Mouse (Mus musculus) neural tube, embryonic 14.5 days (tissue): ENCODE results near the gene Chd3. TPM values are rescaled to one million over a fixed set of nuclear protein-coding genes. Genes with fewer than 3 reads are reported as not detected.
"Not testable (repeated sequence)": the region's sequence is repeated elsewhere in the genome, so short reads cannot be mapped to it uniquely, and the experiment has no call there.

Source experiments
- ATAC-seq: fragments of 200-750 bp; cut with Nextera tagmentation; 2 replicates; pipeline ENCODE4 v1.8.0; 2017; ENCODE audit warnings: low read depth, mild to moderate bottlenecking, moderate TSS enrichment, moderate library complexity
- H3K27ac ChIP-seq: fragments of 300-500 bp; sonication (generic); 2 replicates; pipeline ENCODE4 v1.5.1; 2014; ENCODE audit warnings: low read depth, mild to moderate bottlenecking, control low read depth, low read length, moderate library complexity, mixed read lengths
- H3K27me3 ChIP-seq: fragments of 300-500 bp; sonication (generic); 2 replicates; pipeline ENCODE4 v1.6.1; 2014; ENCODE audit warnings: low read length; ENCODE audit not compliant: control insufficient read depth, insufficient read depth
- H3K36me3 ChIP-seq: fragments of 300-500 bp; sonication (generic); 2 replicates; pipeline ENCODE4 v1.6.1; 2014; ENCODE audit warnings: low read length, mixed read lengths; ENCODE audit not compliant: control insufficient read depth, insufficient read depth
- H3K4me1 ChIP-seq: fragments of 300-500 bp; sonication (generic); 2 replicates; pipeline ENCODE4 v1.6.1; 2014; ENCODE audit warnings: low read length; ENCODE audit not compliant: control insufficient read depth, insufficient read depth
- H3K4me2 ChIP-seq: fragments of 300-500 bp; sonication (generic); 2 replicates; pipeline ENCODE4 v1.6.1; 2014; ENCODE audit warnings: mild to moderate bottlenecking, low read depth, low read length, control low read depth
- H3K4me3 ChIP-seq: fragments of 300-500 bp; sonication (generic); 2 replicates; pipeline ENCODE4 v1.5.1; 2014; ENCODE audit warnings: low read depth, low read length, control low read depth, mixed read lengths
- H3K9ac ChIP-seq: fragments of 300-500 bp; sonication (generic); replicated peaks from 2 replicates; pipeline ENCODE4 v1.6.1; 2014; ENCODE audit warnings: low read depth, mild to moderate bottlenecking, control low read depth, low read length, mixed read lengths
- H3K9me3 ChIP-seq: fragments of 300-500 bp; sonication (generic); 2 replicates; pipeline ENCODE4 v1.6.1; 2016; ENCODE audit warnings: low read length; ENCODE audit not compliant: control insufficient read depth
- WGBS: fragments of 180-500 bp; shearing (Covaris S2); extraction: QIAGEN DNeasy Blood & Tissue Kit; methylation state at CpG from one replicate; pipeline ENCODE4 v1.1.7; 2014; 5-methylcytosine and 5-hydroxymethylcytosine counted together
- polyA plus RNA-seq: library from polyadenylated mRNA; unstranded; fragments of >200 nt; fragmentation: Nextera tagmentation; extraction: Ambion mirVana; gene quantifications from 2 replicates; pipeline ENCODE4 v1.2.1, GENCODE M21; 2014

The Chd3 gene
- polyA plus RNA-seq, 1 experiment from 2014 or later, result 89.6 TPM

DNA sequence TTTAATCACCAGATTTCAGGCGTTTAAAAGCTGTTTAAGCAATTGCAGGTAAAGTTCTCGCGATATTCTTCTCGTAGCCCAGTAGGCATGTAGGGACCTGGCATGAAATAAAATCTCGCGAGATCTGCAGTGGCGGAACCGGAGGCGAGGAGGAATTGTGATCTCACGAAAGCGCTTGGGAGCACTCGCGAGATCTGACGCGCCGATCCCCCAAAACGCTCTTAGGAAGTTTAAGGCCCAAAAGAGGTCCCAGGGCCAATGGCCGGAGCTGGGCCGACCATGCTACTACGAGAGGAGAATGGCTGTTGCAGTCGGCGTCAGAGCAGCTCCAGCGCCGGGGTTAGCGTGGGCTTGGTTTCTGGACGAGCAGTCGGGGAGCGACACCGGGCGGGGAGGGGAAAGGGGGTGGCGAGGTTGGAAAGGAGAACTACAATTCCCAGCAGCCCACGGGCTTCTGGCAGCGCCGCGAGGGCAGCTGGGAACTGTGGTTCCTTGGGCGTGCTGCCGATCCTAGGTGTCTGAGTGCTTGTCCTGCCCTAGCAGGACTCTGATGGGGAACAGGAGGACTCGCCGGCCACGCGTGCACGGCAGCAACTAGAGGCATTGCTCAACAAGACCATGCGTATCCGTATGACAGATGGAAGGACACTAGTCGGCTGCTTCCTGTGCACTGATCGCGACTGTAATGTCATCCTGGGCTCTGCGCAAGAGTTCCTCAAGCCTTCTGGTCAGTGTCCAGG is 26.6 kb upstream of the Chd3 start:
- ATAC-seq, result peak; percentile 91
- Histone ChIP-seq H3K4me2 (peak overlapping the region; percentile 88), H3K4me1 (peaks cover 11% of the 10 kb centered on the region; the same call in 1 of the 2 replicates), H3K36me3 (peaks cover 12% of the 10 kb centered on the region), H3K27me3 (no peaks in the 10 kb centered on the region), H3K9ac (peak overlapping the region; percentile 78), H3K4me3 (peak overlapping the region; percentile 64), H3K9me3 (no peaks in the 10 kb centered on the region), H3K27ac (peak overlapping the region; percentile 99)
- WGBS, result under 1% methylated on average over 48 of the region's 48 CpGs

DNA sequence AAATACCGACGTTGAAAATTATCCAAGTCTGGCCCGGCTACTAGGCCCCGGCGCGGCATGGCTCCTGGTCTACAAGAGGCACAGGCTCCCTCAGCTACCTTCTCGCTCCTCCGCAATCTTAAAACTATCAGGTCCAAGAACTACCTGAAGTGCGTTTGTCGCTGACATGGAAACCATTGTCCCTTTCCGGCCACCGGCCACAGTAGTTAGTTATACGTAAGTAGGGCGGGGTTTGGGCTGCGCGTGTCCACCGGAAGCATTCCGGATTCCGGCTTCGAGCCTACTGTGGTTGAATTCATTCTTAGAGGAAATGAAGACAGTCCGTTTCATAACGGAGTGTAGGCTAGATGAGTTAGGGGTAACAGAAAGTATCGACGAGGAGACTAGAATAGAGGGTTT is 26.0 kb upstream of the Chd3 start, which contains the start of the genes Naa38 and Cyb5d1:
Gene Naa38 (plus strand): TSS at position 253 of the 399 bp plus-strand sequence.
Gene Cyb5d1 (minus strand): TSS at position 397 of the 399 bp plus-strand sequence.
- peak; percentile 81 for ATAC-seq
- H3K27ac ChIP-seq, result peak within 1 kb of the TSS; percentile 99
- H3K4me2 ChIP-seq, result peak within 1 kb of the TSS; percentile 88
- H3K9ac ChIP-seq, result peak within 1 kb of the TSS; percentile 78
- H3K4me3 ChIP-seq, result peak within 1 kb of the TSS; percentile 64
- not testable (repeated sequence) for H3K36me3 ChIP-seq, H3K27me3 ChIP-seq, H3K9me3 ChIP-seq
- WGBS, result under 1% methylated on average over 20 of the region's 24 CpGs
- peaks cover 11% of the 10 kb centered on the region; the same call in 1 of the 2 replicates for H3K4me1 ChIP-seq

DNA sequence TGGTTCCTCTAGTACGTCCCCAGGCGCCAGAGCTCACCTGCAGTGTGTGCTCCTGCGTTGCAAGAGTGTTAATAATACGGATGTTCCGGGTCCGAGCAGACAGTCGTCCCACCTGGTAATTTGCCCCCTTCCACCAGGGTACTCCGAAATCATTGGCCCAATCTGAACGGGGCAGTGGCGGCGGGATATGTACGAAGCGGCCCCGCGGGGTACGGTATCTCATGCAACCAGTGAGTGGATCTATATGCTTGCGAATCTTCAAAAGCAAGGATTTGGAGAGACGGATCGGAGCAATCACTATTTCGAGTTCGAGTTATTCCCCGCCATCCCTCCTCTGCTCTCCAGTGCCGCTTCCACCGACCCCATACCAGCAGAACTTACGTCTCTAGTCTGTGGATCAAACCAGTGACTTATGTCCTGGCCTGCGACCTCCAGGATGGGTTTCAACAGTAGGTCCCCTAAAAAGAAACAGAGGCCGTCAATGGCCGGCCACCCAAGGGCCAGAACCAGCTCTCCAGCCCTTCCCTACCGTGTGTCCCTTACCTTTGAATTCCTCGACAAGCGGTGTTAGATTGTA is 25.5 kb upstream of the Chd3 start:
- Histone ChIP-seq H3K9ac (peak overlapping the region; percentile 78), H3K27ac (peak overlapping the region; percentile 99; the same call in 1 of the 2 replicates), H3K4me1 (peaks cover 11% of the 10 kb centered on the region; the same call in 1 of the 2 replicates), H3K4me2 (peak overlapping the region; percentile 88), H3K4me3 (peak overlapping the region; percentile 64)
- 2% methylated on average over 31 of the region's 31 CpGs for WGBS
- not testable (repeated sequence) for H3K9me3 ChIP-seq, H3K27me3 ChIP-seq, H3K36me3 ChIP-seq, ATAC-seq

DNA sequence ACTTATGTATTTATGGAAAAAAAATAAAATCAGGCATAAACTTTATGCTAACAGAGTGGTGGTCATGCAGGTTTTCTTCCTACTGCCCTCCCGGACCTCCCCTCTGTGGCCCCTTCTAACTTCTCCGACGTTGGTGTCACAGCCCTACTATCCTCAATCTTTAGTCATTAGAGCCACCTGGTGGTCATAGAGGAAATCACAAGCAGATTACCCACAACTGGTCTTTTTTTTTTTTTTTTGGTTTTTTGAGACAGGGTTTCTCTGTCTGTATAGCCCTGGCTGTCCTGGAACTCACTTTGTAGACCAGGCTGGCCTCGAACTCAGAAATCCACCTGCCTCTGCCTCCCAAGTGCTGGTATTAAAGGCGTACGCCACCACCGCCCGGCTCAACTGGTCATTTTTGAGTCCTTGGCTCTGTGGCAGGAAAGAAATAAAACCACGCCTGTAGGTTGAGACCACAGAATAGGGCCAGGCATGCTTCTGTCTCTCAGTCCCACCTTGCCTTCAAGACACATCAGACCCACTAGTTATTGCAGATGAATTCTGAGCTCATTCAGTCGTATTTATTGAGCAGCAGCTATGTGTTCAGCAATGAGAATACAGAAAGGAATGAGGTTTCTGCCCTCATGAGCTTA is 21.3 kb upstream of the Chd3 start:
- H3K36me3 ChIP-seq, result no peaks in the 10 kb centered on the region
- no peak overlapping the region for H3K27ac ChIP-seq
- ATAC-seq, result peak; percentile 50; the same call in 1 of the 2 replicates
- H3K4me2 ChIP-seq, result no peak overlapping the region
- no peaks in the 10 kb centered on the region for H3K9me3 ChIP-seq
- no peak overlapping the region for H3K4me3 ChIP-seq
- no peak overlapping the region for H3K9ac ChIP-seq
- H3K4me1 ChIP-seq, result peaks cover 5% of the 10 kb centered on the region; the same call in 1 of the 2 replicates
- H3K27me3 ChIP-seq, result no peaks in the 10 kb centered on the region
- 52% methylated on average over 10 of the region's 10 CpGs for WGBS

DNA sequence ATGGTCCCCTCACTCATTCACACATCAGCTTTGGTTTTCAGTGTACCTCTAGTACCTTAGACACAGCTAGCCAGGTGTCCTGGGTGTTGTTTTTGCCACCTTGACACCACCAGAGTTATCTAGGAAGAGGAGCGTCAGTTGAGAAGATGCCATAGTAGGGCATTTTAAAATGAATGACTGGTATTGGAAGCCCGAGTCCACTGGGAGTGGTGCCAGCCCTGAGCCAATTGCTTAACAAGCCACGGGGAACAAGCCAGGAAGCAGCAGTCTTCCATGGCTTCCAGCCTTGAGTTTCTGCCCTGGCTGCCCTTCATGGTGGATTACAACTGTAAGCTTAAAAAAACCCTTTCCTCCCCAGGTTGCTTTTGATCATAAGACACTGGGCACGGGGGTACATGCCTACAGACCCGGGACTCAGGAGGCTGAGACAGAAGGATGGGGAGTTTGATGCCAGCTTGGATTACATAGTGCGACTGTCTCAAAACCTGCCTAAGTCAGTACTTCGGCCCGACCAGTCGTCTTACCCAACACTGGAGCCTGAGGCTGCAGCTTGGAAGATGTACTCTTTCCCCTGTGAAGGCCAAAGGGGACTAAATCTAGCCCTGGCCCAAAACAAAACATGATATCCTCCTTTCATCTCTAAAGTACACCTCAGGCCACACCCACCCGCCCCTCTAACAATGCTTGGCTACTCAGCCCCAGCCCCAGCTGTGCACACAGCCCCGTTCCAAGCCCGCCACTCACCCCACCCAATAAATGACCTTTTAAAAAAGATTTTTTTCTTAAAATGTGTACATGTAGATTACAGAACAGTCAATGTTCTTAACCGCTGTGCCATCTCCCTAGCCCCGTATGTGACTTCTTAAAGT is 20.6 kb upstream of the Chd3 start:
- H3K9me3 ChIP-seq, result no peaks in the 10 kb centered on the region
- H3K36me3 ChIP-seq, result no peaks in the 10 kb centered on the region
- ATAC-seq, result no peak; the same call in 1 of the 2 replicates
- H3K4me2 ChIP-seq, result no peak overlapping the region
- H3K27ac ChIP-seq, result no peak overlapping the region
- 64% methylated on average over 14 of the region's 14 CpGs for WGBS
- H3K27me3 ChIP-seq, result no peaks in the 10 kb centered on the region
- no peak overlapping the region for H3K4me3 ChIP-seq
- no peak overlapping the region for H3K9ac ChIP-seq
- peaks cover 5% of the 10 kb centered on the region; the same call in 1 of the 2 replicates for H3K4me1 ChIP-seq

DNA sequence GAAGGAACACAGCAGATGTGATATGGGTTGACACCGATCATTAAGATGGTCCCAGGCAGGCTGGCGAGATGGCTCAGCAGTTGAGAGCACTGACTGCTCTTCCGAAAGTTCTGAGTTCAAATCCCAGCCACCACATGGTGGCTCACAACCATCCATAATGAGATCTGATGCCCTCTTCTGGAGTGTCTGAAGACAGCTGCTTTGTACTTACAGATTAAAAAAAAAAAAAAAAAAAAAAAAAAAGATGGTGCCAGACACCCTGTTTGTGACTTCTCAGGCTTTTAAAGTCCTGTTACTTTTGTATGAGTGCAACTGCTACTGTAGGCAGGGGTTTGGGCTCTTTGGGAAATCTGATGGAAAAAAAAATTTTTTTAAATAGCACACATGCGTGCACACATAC is 19.5 kb upstream of the Chd3 start:
- H3K4me2 ChIP-seq, result no peak overlapping the region
- 97% methylated on average over 4 of the region's 4 CpGs for WGBS
- no peaks in the 10 kb centered on the region for H3K27me3 ChIP-seq
- ATAC-seq, result no peak
- H3K4me3 ChIP-seq, result no peak overlapping the region
- H3K27ac ChIP-seq, result no peak overlapping the region
- H3K9ac ChIP-seq, result no peak overlapping the region
- H3K9me3 ChIP-seq, result no peaks in the 10 kb centered on the region
- H3K4me1 ChIP-seq, result no peaks in the 10 kb centered on the region
- no peaks in the 10 kb centered on the region for H3K36me3 ChIP-seq

DNA sequence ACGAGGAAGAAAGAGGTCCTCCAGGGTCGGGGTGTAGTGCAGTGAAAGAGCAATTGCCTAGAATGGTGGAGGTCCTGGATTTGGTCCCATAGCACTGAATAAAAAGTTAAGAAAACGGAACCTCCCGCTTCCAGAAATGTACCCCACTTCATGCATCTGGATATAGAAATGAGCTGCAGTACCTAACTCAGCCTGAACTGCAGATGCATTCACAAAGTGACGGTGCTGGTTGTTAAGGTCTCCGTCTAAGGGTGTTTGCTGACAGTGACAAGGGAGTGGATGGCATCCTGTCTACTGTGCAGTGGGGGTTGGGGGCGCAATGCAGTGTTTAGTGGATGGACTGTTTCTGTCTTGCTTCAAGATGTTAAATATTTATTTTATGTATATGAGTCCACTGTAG is 17.6 kb upstream of the Chd3 start:
- no peaks in the 10 kb centered on the region for H3K9me3 ChIP-seq
- 85% methylated on average over 7 of the region's 7 CpGs for WGBS
- no peaks in the 10 kb centered on the region for H3K4me1 ChIP-seq
- ATAC-seq, result no peak
- no peak overlapping the region for H3K27ac ChIP-seq
- H3K27me3 ChIP-seq, result no peaks in the 10 kb centered on the region
- no peak overlapping the region for H3K9ac ChIP-seq
- no peak overlapping the region for H3K4me3 ChIP-seq
- no peak overlapping the region for H3K4me2 ChIP-seq
- H3K36me3 ChIP-seq, result no peaks in the 10 kb centered on the region

DNA sequence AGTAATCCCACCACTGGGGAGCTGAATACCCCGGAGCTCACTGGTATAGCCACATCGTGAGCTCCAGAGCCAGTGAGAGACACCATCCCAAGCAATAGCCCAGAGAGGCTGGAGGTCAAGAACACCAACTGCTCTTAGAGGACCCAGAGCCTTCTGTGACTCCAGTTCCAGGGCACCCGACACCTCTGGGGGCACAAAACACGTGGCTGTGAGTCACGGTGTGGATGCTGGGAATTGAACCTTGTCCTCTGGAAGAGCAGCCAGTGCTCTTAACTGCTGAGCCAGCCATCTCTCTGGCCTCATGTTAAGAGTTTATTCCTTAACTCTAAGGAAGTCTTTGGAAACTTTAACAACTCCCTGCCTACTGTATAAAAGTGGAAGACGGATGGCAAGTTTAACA is 15.8 kb upstream of the Chd3 start:
- H3K27ac ChIP-seq, result no peak overlapping the region
- no peaks in the 10 kb centered on the region for H3K9me3 ChIP-seq
- no peaks in the 10 kb centered on the region for H3K27me3 ChIP-seq
- ATAC-seq, result no peak
- no peak overlapping the region for H3K4me3 ChIP-seq
- no peaks in the 10 kb centered on the region for H3K4me1 ChIP-seq
- no peaks in the 10 kb centered on the region for H3K36me3 ChIP-seq
- H3K9ac ChIP-seq, result no peak overlapping the region
- no peak overlapping the region for H3K4me2 ChIP-seq
- WGBS, result 81% methylated on average over 6 of the region's 6 CpGs
